Mouse (Mus musculus) neural tube, embryonic 13.5 days (tissue): ENCODE measurements at regions not wholly inside any gene's neighbourhood (a gene's known extent, or its start where the extent isn't known, plus 50 kb on each side); places are given as distances from the start of the nearest gene placed in this dataset.

Source experiments
- ATAC-seq: fragments of 200-750 bp; cut with Nextera tagmentation; 2 replicates; pipeline ENCODE4 v1.8.0; 2017; ENCODE audit warnings: low read depth, mild to moderate bottlenecking, moderate TSS enrichment, moderate library complexity
- H3K27ac ChIP-seq: fragments of 300-500 bp; sonication (generic); replicated peaks from 2 replicates; pipeline ENCODE4 v1.5.1; 2015; ENCODE audit warnings: moderate library complexity, mild to moderate bottlenecking, inconsistent platforms
- H3K27me3 ChIP-seq: fragments of 300-500 bp; sonication (generic); 2 replicates; pipeline ENCODE4 v1.6.1; 2015; ENCODE audit warnings: mild to moderate bottlenecking, inconsistent platforms
- H3K36me3 ChIP-seq: fragments of 300-500 bp; sonication (generic); 2 replicates; pipeline ENCODE4 v1.6.1; 2015; ENCODE audit warnings: mild to moderate bottlenecking, inconsistent platforms
- H3K4me1 ChIP-seq: fragments of 300-500 bp; sonication (generic); replicated peaks from 2 replicates; pipeline ENCODE4 v1.6.1; 2015; ENCODE audit warnings: inconsistent platforms
- H3K4me2 ChIP-seq: fragments of 300-500 bp; sonication (generic); 2 replicates; pipeline ENCODE4 v1.6.1; 2015; ENCODE audit warnings: inconsistent platforms, mild to moderate bottlenecking, moderate library complexity
- H3K4me3 ChIP-seq: fragments of 300-500 bp; sonication (generic); 2 replicates; pipeline ENCODE4 v1.5.1; 2015; ENCODE audit warnings: mild to moderate bottlenecking, inconsistent platforms
- H3K9ac ChIP-seq: fragments of 300-500 bp; sonication (generic); 2 replicates; pipeline ENCODE4 v1.6.1; 2015; ENCODE audit warnings: moderate library complexity, mild to moderate bottlenecking, inconsistent platforms
- H3K9me3 ChIP-seq: fragments of 300-500 bp; sonication (generic); 2 replicates; pipeline ENCODE4 v1.6.1; 2016; ENCODE audit warnings: inconsistent platforms
- WGBS: fragments of 180-500 bp; shearing (Covaris S2); methylation state at CpG from one replicate; pipeline ENCODE4 v1.1.7; 2015; 5-methylcytosine and 5-hydroxymethylcytosine counted together

DNA sequence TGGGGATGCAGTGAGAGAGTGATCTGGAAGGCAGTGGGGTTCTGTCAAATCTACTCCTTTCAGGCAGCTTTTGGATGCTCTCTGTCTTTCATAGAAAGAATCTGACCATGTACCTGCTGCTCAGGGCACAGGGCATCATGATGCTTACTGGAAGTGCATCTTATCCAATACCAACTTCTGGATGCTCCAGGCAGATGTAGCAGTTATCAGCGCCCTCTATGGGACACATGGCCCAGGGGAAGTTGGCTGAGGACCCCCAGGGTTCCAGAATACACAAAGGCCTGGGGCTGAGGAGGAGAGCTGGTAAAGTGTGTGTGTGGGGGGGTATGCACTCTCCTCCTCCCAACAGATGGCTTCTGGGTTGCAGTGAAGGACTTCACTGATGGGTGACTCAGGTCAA lies 162.1 kb upstream of the Zc3h12a start:
- H3K27ac ChIP-seq: peak overlapping the region; percentile 69; the same call in 1 of the 2 replicates
- ATAC-seq: no peak; the same call in 1 of the 2 replicates
- H3K36me3 ChIP-seq: no peaks in the 10 kb centered on the region
- no peak overlapping the region for H3K9ac ChIP-seq
- H3K4me1 ChIP-seq: peaks cover 21% of the 10 kb centered on the region
- H3K4me3 ChIP-seq: no peak overlapping the region
- WGBS: 21% methylated on average over 1 of the region's 1 CpGs
- H3K4me2 ChIP-seq: no peak overlapping the region
- no peaks in the 10 kb centered on the region for H3K9me3 ChIP-seq
- H3K27me3 ChIP-seq: 0 out of 2 replicates have a peak, but pooled peaks cover 8% of the 10 kb centered on the region

DNA sequence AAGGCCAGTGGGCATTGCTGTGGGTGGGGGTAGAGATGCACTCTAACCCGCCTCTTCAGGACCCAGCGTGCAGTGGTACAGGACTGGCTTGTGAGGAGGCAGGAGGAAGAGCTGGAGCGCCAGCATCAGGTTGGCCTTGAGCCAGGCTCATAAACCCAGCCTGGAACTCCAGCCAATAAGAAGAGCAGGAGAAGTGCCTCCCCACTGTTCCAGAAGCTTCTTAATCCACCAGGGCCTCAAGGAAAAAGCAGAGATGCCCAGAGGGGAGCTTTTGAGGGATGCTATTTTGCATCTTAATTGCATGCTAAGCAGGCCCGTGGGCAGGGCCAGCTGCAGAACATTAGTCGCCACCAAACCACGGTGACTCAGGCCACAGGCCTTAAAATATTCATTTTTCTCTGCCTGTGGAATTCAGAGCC lies 161.4 kb upstream of the Zc3h12a start:
- peak overlapping the region; percentile 69 for H3K27ac ChIP-seq

DNA sequence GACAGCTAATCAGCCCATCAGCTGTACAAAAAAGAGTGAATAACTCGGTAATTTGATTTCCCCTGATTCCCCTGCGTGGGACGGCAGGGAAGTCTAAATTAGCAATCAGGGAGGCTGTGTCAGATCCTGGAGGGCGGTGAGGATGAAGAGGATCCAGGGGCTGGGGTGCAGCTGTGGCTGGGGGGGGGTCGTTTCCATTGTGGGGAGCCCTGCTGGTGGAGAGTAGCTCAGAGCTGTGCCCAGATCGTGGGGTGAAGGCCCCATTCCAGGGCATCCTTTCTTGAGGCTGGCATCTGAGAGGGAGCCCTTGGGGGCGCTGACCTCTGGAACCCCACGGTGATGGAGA lies 155.3 kb upstream of the Zc3h12a start:
- Histone ChIP-seq H3K4me3 (no peak overlapping the region), H3K36me3 (no peaks in the 10 kb centered on the region), H3K9me3 (no peaks in the 10 kb centered on the region), H3K27me3 (no peaks in the 10 kb centered on the region; the same call in 1 of the 2 replicates), H3K4me2 (peak overlapping the region; percentile 35), H3K4me1 (peaks cover 28% of the 10 kb centered on the region), H3K27ac (peak overlapping the region; percentile 59), H3K9ac (no peak overlapping the region)
- WGBS: 16% methylated on average over 8 of the region's 8 CpGs
- peak; percentile 50 for ATAC-seq

More for the DNA sequence above, 161.4 kb upstream of the Zc3h12a start:
- Histone ChIP-seq H3K4me2 (no peak overlapping the region), H3K4me3 (no peak overlapping the region), H3K9ac (no peak overlapping the region), H3K36me3 (no peaks in the 10 kb centered on the region), H3K27me3 (0 out of 2 replicates have a peak, but pooled peaks cover 7% of the 10 kb centered on the region), H3K4me1 (peaks cover 21% of the 10 kb centered on the region), H3K9me3 (no peaks in the 10 kb centered on the region)
- 17% methylated on average over 6 of the region's 6 CpGs for WGBS
- ATAC-seq: peak; percentile 81

DNA sequence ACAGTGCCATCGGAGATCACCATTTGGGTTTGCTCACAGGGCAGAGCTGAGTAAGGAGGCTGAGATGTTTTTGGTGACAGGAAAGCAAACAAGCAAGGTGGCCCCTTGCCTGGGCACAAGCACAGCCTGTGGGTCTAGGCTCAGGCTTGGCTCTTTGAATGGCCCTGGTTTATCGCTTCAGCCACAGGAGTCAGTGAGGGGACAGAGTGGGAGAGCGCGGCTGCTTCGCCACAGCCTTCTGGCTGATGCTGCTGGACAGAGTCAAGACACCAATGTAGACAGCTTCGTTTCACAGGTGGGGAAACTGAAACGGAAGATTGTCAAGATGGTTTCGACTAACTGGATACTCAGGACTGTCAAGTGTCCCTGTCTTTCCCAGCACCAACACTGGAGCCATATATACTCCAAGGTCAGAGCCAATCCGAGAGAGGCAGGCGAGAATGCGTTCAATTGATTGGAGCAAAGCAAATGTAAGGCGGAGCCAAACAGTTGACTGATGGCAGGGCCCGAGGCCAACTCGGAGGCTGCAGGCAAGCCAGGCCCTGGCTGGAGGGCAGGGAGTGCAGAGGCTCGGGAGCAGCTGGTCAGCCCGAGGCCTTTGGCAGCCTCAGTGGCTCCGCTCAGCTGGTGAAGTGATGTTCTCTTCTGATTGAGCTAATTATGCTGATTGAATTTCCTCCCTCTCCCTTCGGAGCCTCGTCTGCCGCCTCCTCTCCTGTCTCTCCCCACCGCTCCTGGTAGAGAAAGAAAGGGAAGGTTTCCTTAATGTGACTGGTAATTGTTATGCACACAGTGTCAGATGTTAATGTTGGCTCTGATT lies 154.7 kb upstream of the Zc3h12a start:
- peak overlapping the region; percentile 0; the same call in 1 of the 2 replicates for H3K4me3 ChIP-seq
- H3K4me1 ChIP-seq: peaks cover 28% of the 10 kb centered on the region
- H3K9ac ChIP-seq: no peak overlapping the region
- H3K27ac ChIP-seq: peak overlapping the region; percentile 59
- H3K4me2 ChIP-seq: peak overlapping the region; percentile 35
- no peaks in the 10 kb centered on the region for H3K9me3 ChIP-seq
- H3K36me3 ChIP-seq: no peaks in the 10 kb centered on the region
- peaks cover 4% of the 10 kb centered on the region for H3K27me3 ChIP-seq
- WGBS: 10% methylated on average over 21 of the region's 21 CpGs
- ATAC-seq: peak; percentile 86

DNA sequence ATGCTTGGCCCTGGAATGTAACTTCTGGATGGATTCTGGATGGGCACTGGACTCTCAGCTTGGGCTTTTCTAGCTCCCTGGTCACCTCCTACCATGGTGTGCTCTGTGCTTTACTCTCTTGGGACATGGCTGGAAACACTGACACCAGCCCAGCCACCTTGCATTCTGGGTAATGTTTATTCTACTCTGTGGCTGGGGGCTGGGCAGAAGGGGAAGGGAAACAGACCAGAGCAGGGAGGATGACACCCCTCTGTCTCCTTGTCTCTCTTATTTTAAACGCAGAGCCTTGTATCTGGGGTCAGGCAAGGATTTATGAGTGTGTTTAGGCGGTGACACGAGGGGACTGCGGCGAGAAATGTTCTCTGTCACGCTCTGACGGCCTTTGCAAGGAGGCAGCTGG lies 151.5 kb upstream of the Zc3h12a start:
- H3K27me3 ChIP-seq: peaks cover 28% of the 10 kb centered on the region
- no peaks in the 10 kb centered on the region for H3K9me3 ChIP-seq
- H3K36me3 ChIP-seq: no peaks in the 10 kb centered on the region
- ATAC-seq: no peak
- no peak overlapping the region for H3K4me2 ChIP-seq
- 0 out of 2 replicates have a peak overlapping the region, but pooled peaks have one; percentile 22 for H3K9ac ChIP-seq
- H3K4me1 ChIP-seq: peaks cover 46% of the 10 kb centered on the region
- no peak overlapping the region for H3K4me3 ChIP-seq
- peak overlapping the region; percentile 33; the same call in 1 of the 2 replicates for H3K27ac ChIP-seq
- WGBS: 10% methylated on average over 7 of the region's 7 CpGs

DNA sequence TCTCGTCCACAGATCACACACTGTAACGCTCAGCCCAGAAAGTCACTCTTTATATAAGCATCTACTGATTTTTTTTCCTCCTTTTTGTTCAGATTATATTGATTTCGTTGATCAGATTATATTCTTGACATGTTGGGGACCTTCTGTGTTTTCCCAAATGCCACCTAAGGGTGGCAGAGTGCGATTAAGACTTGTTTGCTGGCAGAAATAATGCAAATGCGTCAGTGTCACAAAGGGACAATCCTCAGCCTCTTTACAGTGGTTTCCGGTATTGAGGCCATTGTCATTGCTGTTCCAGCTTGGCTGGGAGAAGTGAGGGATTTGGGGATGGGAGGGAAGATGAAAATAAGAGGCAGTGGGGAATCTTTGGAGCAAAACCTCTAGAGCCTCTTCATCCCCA lies 149.2 kb upstream of the Zc3h12a start:
- no peak overlapping the region for H3K9ac ChIP-seq
- H3K9me3 ChIP-seq: no peaks in the 10 kb centered on the region
- ATAC-seq: no peak
- H3K4me2 ChIP-seq: no peak overlapping the region
- peaks cover 33% of the 10 kb centered on the region for H3K27me3 ChIP-seq
- H3K4me3 ChIP-seq: no peak overlapping the region
- no peak overlapping the region for H3K27ac ChIP-seq
- no peaks in the 10 kb centered on the region for H3K36me3 ChIP-seq
- WGBS: 62% methylated on average over 6 of the region's 6 CpGs
- H3K4me1 ChIP-seq: peaks cover 29% of the 10 kb centered on the region

DNA sequence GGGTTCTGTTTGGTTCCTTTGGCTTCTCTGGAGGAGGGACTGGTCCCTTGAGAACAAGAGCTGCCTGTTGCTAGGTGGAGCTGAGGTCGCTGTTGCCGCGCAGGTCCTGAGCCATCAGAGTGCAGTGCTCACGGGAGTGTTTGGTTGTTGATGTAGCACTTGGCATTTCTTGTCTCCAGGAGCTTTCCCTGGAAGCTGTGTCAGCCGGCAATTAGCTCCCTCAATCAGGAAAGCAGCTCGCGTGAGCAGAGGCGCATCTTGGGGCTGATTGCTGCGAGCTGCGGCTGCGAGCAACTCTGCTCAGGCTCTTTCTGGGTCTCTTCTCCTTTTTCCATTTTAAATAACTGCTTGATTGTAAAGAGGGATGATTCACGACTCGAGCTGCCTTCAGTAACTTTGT lies 147.6 kb upstream of the Zc3h12a start:
- Histone ChIP-seq H3K4me2 (peak overlapping the region; percentile 38), H3K9me3 (no peaks in the 10 kb centered on the region), H3K36me3 (no peaks in the 10 kb centered on the region), H3K9ac (0 out of 2 replicates have a peak overlapping the region, but pooled peaks have one; percentile 9), H3K4me1 (peaks cover 28% of the 10 kb centered on the region), H3K4me3 (no peak overlapping the region), H3K27ac (peak overlapping the region; percentile 59), H3K27me3 (peaks cover 33% of the 10 kb centered on the region)
- 1% methylated on average over 13 of the region's 13 CpGs for WGBS
- no peak for ATAC-seq

DNA sequence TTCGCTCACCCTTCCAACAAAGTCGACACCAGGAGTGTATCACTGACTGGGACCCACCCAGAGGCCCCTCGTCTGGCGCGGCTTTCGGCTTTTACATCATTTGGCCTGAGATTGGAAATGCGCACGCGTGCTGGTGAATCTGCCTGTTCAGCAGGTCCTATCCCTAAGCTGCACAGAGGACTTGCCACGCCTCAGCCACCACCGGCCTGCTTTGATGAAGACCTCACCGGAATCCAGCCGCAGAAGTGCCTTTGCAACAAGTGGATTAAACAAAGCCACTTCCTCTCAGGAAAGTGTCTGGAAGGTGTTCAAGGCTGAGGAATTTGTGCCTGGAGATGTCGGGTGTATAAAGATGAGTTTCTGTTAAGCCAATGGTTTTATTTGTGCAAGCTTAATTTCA lies 143.3 kb upstream of the Zc3h12a start:
- ATAC-seq: no peak
- peaks cover 17% of the 10 kb centered on the region for H3K4me1 ChIP-seq
- no peaks in the 10 kb centered on the region for H3K9me3 ChIP-seq
- H3K27ac ChIP-seq: no peak overlapping the region
- WGBS: 80% methylated on average over 14 of the region's 14 CpGs
- no peak overlapping the region for H3K4me3 ChIP-seq
- H3K27me3 ChIP-seq: peaks cover 27% of the 10 kb centered on the region
- no peaks in the 10 kb centered on the region for H3K36me3 ChIP-seq
- H3K9ac ChIP-seq: no peak overlapping the region
- H3K4me2 ChIP-seq: no peak overlapping the region

DNA sequence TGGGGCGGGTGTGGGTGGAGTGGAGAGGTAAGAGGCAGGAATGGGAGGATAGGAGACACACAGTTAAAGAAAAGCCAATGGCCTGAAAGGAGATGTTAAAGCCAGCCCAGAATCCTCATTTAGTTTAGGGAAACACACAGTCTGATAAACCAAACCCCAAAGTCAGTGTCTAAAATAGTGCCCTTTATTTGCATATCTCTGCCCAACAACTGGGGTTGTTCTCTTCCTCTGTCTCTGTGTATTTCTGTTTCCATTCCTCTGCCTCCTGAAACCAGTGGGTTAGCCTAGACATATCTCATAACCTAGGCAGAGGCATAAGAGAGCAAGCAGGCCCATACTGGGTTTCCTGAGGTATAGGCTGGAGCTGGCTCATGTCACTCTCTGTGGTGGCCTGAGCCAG lies 138.6 kb upstream of the Zc3h12a start:
- H3K27me3 ChIP-seq: peaks cover 23% of the 10 kb centered on the region

DNA sequence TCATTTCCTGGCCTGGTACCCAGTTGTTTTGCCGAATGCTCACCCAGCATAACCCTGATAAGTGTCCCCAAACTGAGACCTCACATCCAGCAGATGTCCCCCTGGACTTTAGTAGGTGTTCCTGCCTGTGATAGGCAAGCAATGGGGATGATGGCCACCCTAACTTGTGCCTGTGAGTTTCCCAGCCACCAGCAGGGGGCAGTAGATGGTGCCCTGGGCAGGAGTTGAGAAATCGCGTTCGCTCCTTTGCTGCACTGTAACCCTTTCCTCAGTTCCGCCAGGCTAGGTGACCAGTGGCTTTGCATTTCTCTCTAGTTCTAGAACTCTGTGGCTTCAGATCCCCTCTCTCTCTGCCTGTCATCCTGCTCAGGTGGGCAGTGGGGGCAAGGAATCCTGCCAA lies 137.9 kb upstream of the Zc3h12a start:
- no peak for ATAC-seq
- Histone ChIP-seq H3K27ac (no peak overlapping the region), H3K4me3 (no peak overlapping the region), H3K27me3 (peaks cover 23% of the 10 kb centered on the region), H3K4me1 (peaks cover 34% of the 10 kb centered on the region), H3K9ac (no peak overlapping the region), H3K9me3 (no peaks in the 10 kb centered on the region), H3K36me3 (no peaks in the 10 kb centered on the region), H3K4me2 (no peak overlapping the region)
- WGBS: 13% methylated on average over 5 of the region's 5 CpGs

More for the DNA sequence above, 138.6 kb upstream of the Zc3h12a start:
- no peak overlapping the region for H3K4me3 ChIP-seq
- no peaks in the 10 kb centered on the region for H3K36me3 ChIP-seq
- no peak overlapping the region for H3K27ac ChIP-seq
- H3K4me2 ChIP-seq: no peak overlapping the region
- 76% methylated on average over 1 of the region's 1 CpGs for WGBS
- H3K9me3 ChIP-seq: no peaks in the 10 kb centered on the region
- ATAC-seq: no peak
- no peak overlapping the region for H3K9ac ChIP-seq
- peaks cover 28% of the 10 kb centered on the region for H3K4me1 ChIP-seq

DNA sequence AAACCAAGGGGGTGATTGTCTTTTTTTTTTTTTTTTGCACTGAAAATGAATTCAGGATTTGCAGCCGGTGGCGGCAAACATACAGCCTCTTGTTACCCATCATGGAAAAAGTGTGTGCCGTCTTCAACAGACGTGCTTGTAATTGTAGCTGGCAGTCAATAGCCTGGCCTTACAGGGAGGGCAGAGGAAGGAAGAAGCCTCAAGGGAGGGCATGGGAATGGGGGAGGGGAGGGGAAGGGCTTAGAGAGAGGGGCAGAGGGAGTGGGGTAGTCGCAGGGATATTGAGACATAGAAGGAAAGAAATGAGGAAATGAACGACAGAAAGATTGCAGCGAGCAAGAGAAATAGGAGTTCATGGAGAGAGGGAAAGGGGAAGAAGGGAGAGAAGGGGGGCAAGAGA lies 137.4 kb upstream of the Zc3h12a start:
- peaks cover 23% of the 10 kb centered on the region for H3K27me3 ChIP-seq

DNA sequence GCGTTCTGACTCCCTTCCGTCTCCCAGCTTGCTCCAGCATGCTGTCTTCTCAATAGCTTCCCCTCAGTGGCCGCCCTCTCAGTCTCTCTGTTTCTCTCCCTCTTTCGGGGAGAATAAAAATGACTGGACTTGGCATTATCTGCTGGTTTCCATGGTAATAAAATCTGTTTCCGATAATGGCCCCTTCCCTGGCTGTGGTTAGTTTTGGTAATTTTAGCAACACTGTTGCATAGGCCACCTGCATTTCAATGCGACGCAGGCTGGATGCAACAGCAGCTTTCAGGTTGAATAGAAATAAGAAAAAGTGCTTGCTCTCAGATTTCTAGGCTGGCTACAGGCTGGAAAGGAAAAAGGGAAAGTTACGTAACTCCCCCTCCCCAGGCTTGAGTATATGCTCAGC lies 133.9 kb upstream of the Zc3h12a start:
- Histone ChIP-seq H3K4me2 (no peak overlapping the region), H3K4me1 (peaks cover 46% of the 10 kb centered on the region), H3K9ac (no peak overlapping the region), H3K9me3 (no peaks in the 10 kb centered on the region), H3K4me3 (no peak overlapping the region), H3K27ac (no peak overlapping the region), H3K27me3 (peaks cover 15% of the 10 kb centered on the region; the same call in 1 of the 2 replicates), H3K36me3 (no peaks in the 10 kb centered on the region)
- 51% methylated on average over 8 of the region's 8 CpGs for WGBS
- ATAC-seq: no peak

More for the DNA sequence above, 137.4 kb upstream of the Zc3h12a start:
- no peaks in the 10 kb centered on the region for H3K36me3 ChIP-seq
- 32% methylated on average over 7 of the region's 7 CpGs for WGBS
- H3K4me3 ChIP-seq: no peak overlapping the region
- H3K9ac ChIP-seq: no peak overlapping the region
- no peak for ATAC-seq
- H3K27ac ChIP-seq: no peak overlapping the region
- no peak overlapping the region for H3K4me2 ChIP-seq
- H3K9me3 ChIP-seq: no peaks in the 10 kb centered on the region
- peaks cover 36% of the 10 kb centered on the region for H3K4me1 ChIP-seq
